Mouse (Mus musculus): ENCODE measurements around the gene Tab1.
"Not testable (repeated sequence)": the region's sequence is repeated elsewhere in the genome, so short reads cannot be mapped to it uniquely, and the experiment has no call there.

GRCm38 (mm10) chr15:80122431-80122830 is 10.5 kb upstream of the Tab1 start:
- not testable (repeated sequence) for TF ChIP-seq CTCF (IDR thresholded peaks at IDR 0.05; ENCODE audit: borderline replicate concordance, extremely low read depth, insufficient read depth, insufficient read length); POLR2A (IDR thresholded peaks at IDR 0.05; ENCODE audit: borderline replicate concordance, extremely low read depth, insufficient read depth, insufficient read length, poor library complexity, severe bottlenecking)

All from brain, embryonic 14.5 days (tissue).